Mouse (Mus musculus) frontal cortex, adult 2 months (tissue): ENCODE results near the gene Fam155a. TPM values are rescaled to one million over a fixed set of nuclear protein-coding genes. Genes with fewer than 3 reads are reported as not detected.

Experiments
- DNase-seq, 2 experiments: peaks; one replicate each; pipeline ENCODE4 v3.0.0; 2022; ENCODE audit warnings: low spot score in 1 of 2; ENCODE audit errors: extremely low spot score in 1 of 2
- polyA plus RNA-seq: library from polyadenylated mRNA; depleted of rRNA; stranded (reverse); fragments of >200 nt; gene quantifications from 2 replicates; pipeline ENCODE4 v1.2.3, GENCODE M21; 2012

Fam155a gene
- polyA plus RNA-seq, 1 experiment = 73.1 TPM

DNA sequence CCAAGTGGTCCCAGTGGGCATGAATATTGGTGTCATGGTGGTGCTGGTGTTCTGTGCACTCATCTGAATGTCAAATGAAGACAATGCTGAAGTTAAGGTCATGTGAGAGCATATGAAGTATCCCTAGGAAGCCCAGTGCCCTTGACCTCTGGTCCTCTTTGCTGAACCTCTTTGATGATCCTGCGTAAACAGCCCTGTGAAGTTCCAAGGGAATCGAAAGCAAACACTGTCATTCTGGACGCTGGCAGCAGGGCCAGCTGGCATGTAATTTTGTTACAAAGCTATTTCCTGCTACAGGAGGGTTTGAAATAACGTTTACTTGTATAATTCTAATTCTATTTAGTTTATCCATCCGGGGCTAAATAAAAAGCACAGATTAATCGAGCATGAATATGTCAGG lies 270.2 kb downstream of the Fam155a start:
- no peak for DNase-seq

DNA sequence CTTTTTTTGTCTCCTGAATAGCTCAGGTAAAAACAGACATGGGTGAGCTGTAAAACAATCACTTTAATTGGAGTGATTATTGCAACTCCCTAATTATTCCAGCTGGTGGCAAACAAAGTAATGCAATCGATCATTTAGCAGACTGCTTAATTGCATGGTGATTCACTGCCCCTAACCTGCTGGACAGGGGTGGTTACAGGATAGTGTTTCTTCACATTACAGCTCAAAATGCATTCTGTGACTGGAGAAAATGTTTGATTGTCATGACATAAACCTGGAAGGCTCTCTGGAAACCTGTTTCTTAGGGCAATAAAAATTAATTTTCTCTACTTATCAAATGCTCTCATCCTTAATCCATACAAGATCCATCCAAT lies 276.7 kb downstream of the Fam155a start:
- DNase-seq = no peak

DNA sequence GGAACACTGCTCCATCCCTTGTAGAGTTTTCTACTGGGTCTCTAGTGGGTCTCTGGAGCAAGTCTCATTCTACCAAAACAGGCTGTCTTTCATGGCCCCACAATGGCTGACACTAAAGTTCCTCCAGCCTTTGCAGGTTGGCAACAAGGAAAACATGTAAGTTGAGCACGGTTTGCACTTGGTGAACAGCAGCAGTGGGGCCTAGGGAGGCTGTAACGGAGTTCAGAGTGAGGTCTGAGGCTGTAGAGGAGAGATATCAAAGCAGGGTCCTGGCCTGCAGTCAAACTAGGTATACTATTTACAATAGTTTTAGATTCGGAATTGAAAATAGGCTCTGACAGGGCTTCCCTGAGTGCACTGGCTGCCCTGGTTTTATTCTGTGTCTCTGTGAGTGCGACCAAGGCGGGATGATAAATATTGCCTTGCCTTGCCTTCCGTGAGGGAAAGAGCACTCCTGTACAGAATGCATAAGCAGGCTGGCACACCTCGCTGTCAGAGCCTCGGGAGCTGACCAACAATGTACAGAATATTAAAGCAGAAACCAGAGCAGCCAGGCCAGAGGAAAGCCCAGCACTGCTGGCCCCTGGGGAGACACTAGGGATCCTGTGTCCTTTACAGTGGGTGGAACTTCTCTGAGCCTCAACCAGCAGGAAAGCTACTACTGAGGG lies 277.3 kb downstream of the Fam155a start:
- DNase-seq = no peak

DNA sequence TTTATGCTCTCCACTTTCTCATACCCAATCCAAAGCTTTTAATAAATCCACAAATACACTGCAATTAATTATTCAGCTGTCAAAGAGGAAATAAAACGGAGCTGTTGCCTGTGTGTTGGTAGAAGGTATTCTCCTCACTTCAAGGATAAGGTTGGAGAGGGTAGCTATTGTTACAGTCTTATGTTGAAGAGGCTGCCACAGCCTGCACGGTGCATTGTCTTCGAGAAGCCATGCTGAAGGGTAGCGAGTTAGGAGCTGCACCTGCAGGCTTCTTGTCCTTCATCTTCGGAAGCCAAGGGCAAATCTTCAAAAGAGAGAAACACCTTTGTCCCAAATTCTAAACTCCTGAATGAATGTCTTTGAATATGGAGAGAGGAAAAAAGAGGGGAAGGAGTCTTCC lies 288.4 kb downstream of the Fam155a start:
- no peak for DNase-seq

DNA sequence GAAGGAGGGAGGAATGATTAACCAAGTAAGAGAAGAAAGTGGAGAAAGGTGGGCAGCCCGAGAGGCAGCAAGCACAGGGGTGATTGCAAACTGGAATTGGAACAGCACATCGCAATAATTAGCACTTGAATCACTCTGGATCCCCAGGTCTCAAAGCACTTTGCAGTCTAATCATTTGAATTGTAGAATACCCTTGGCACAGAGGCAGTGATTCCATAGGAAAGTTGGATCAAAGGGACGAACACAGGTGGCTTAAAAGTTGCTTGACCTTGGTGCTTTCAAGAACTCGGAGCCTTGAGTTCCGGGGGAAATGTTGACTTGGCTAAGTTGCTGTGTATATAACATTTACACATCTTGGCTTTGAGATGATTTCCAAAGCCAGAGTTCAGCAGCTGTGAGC lies 299.7 kb downstream of the Fam155a start:
- DNase-seq = no peak

DNA sequence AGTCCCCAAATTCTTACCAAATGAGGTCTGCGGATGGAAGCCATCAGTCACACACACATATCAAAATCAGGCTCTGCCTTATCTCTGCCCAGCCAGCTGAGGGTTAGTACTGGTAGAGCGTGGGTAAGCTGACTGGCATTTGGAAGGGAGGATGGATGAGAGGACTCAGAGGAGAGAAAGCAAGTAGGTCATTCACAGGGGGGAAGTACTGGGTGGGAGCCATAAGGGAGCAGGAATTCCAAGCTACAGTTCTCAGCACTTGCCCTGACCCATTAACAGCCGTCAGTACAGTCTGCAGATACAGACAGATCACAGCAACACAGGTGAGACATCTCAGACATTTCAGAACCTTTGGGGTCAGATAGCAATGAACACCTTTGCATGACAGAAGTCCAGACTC lies 300.8 kb downstream of the Fam155a start:
- DNase-seq = no peak

DNA sequence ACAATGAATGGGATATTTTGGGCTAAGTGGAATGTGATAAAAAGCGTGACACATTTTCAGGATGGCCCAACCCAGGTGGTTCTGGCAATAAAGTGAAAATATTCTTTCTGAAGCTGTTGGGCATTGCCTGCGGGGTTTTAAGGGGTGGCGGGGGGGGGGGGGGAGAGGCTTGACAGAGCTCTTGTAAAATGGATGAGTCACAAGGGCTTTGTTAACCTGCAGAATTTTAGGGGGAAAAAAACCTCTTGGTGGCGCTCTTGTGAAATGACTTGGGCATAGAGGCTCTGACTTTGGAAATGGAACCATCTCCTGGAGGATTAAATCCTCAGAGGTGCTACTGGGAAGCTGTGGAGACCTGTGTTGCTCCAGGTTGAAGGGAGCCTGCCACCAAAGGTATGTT lies 309.9 kb downstream of the Fam155a start:
- no peak for DNase-seq

DNA sequence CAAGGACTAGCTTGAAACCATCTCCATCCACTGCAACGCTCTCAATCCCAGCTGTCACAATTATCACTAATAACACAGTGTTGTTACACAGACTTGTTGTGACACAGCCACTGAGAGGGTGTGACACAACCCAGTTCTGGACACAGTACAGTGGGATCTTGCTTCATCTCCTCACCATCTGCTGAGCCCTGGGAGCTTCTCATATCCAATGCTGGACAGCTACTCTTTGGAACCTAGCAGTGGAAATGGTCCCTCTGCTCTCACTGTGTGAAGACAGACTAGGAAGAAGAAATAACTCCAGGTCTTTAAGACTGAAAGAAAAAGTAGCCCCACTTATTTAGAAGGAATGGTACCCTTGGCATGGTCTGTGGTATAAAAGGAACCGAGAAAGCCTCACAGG lies 310.3 kb downstream of the Fam155a start:
- no peak for DNase-seq

DNA sequence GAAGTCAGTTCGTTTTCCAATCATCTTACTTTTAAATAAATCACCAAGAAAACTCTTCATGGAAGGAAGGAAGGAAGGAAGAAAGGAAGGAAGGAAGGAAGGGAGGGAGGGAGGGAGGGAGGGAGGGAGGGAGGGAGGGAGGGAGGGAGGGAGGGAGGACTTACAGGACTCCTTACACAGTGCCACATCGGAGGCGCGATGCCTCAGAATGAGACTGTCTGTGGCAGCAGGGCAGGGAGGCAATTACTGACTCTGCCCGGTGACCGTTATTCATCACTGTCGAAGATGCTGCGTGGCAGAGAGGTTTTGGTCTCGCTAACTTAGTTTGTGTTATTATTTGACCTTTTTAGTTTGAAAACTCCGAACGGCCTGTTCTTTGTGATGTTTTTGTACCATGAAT lies 312.3 kb downstream of the Fam155a start:
- DNase-seq = no peak

DNA sequence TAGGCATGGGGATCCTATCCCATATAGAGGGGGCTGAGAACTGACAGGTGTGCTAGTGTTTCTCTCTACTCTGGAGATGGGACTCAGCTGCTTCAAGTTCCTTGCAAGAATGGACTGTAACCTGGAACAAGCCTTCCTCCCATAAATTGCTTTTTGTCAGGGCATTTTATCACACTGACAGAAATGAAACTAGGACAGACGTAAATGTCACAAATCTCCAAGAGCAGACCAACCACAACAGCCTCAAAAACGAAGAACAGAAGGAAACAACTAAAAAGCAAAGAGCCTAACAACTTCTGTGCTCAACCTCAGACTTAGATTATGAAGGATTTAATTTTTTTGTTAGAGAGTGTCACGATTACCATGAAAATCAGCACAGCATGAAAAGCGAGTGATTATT lies 315.8 kb downstream of the Fam155a start:
- no peak for DNase-seq

DNA sequence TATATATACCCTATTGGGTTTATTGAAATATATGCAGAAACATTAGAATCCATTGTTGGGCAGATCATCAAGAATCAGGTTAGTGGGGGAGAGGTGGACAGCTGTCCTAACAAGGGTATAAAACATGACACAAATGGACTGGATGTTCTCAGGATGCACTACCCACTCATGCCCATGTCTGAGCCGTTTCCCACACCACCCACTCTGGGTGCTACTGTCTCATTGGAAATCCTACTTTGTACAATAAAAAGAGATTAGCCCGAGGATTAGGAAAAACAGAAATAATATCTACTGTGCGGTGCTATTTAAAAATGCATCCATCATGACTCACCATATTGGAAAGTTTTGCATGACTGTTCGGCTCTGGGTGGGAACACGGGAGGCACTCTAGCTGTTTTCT lies 317.2 kb downstream of the Fam155a start:
- peak in 1 of 2 experiments; percentile 24 for DNase-seq

DNA sequence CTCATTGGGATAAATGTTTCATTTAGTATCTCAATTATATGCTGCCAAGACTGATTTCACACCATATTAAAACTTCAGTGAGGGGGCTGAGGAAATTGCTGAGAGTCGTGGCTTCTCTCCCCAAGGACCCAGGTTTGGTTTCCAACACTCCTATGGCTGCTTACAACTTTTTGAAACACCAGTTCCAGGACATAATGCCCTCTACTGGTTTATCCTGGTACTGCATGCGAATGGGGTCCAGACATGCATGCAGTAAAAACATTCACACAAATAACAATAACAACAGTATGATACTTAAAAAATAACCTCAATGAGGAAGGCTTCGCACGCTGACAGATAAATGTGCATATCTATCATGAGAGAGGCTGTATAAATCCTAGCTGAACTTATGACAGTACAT lies 319.4 kb downstream of the Fam155a start:
- DNase-seq = no peak

DNA sequence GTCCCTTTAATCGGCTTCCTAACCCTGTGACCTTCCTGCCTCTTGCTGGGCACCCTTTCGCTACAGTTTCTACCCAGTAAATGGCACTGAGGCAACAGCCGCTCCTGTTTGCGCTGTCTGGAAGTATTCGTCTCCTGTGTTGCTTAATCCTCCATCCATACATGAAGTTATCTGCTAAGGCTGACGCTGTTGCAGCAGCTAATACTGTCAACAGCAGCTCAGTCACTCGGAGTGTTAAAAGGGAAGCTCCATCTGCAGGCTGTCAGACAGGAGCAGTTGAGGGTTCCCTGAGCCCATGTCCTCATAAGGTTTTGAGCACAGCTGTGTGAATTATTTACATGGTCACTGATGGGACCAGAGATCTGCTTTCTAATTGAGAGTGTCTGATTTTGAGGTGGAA lies 322.3 kb downstream of the Fam155a start:
- no peak for DNase-seq

DNA sequence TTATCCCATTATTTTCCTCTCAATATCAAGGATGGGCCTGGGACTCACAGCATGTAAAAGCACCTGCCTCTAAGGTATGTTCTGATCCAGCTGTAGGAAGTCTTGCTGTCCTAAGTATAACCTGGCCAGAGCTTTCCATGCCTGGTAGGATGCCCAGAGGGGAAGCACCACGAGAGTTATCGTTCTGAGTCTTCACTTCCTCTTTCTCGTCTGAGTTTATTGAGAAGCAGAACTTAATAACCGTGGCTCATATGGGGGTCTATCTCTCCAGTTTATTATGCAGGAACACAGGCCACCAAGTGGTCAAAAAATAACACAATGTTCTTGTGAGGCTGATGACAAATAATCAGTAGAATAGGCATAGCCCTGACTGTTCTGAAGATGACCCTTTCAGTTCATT lies 333.1 kb downstream of the Fam155a start:
- no peak for DNase-seq

DNA sequence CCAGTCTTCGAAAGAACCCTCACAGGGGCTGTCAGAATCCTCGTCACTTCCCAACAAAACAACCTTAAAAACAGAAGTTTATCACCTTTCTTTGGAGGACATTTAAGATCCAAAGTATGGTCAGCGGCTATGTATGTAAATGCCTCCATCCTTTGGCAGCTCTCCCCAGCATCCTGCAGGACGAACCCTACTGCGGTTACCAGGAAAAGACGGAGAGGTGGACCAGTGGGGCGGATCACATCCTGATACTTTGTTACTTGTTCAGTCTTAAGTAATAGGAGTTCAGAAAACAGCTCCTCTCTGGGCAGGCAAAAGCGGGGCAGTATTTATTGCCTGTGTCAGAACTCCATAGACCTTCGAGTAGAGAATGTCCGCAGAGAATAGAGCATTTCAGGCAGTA lies 335.5 kb downstream of the Fam155a start:
- peak in 1 of 2 experiments; percentile 15 for DNase-seq

DNA sequence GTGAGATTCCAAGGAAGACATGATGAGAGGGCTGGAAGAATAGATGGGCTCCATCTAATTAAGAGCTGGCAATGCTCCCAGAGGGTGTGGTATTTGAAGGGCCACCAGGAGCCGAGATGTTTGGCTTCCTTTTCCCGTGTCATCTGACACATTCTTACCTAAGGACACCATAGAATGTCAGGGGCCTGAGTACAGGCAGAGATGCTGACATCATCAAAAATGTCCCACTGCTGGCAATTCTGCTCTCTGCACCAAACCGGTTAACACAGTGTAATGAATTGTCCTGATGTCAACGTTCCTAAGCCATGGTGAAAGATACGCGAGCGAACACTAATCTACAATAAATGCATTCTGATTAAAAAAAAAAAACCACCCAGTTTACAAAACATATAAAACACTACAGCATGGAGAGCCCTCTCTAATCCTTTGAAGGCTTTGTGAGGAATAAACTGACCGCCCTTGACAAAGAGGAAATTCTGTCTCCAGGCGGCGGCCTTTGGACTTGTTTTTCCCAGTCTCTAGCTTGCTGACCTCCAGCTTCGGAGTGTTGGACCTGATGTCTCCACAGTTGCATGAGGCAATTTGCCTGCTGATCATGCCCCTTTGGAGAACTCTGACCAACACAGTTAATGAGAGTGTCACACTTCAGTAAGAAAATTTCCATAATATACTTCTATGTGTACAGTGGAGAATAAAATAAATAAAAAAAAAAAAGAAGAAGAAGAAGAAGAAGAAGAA lies 338.2 kb downstream of the Fam155a start:
- no peak for DNase-seq

DNA sequence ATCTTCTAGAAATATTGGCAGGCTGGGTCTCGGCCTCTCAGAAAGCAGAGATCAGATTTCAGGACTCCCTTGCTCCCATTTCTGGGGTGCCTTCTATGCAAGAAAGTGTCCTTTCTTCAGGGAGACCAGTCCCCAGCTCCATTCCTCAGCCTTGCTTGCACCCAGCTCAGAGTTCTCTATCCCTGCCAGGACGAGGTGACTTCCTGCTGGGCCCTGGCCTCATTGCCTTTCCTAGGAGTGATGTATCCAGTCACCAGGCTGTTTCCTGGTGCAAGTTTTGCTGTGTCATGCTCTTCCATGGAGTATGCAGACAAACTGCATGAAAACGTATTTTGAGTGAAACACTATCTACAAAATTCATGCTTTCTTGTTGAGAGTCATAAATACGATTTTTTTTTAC lies 342.1 kb downstream of the Fam155a start:
- no peak for DNase-seq

DNA sequence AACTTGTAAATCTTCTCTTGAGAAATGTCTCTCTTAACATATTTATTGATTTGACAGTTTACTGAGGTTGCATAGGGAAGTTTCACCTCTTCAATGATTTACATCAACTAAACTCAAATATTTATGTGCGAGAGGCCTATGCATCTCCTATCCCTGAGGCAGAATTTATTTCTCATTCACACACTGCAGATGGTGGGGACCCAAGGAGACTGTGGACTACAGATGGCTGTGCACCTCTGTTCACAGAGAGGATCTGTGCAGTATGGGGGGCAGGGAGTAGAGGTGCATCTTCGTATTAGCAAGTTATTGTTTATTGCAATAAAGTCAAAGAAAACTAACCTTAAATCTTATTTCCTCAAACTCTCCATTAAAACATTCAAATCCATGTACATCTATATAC lies 346.9 kb downstream of the Fam155a start:
- no peak for DNase-seq

DNA sequence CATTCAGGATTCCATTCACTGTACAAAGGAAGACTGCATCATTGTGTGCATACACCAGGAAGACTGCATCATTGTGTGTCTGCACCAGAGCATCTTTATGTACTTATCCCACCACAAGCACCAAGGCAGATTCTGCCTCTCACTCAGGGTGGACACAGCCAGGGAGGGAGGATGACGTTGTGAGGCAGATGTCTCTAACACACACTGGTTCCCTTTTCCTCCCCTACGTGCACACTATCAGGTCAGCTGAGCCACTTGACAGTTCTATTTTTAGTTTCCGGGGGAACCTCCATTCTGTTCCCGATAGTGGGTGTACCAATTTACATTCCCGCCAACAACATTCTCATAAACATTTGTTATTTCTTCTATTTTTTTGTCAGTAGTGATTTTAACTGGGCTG lies 347.4 kb downstream of the Fam155a start:
- DNase-seq = peak in 1 of 2 experiments; percentile 15

DNA sequence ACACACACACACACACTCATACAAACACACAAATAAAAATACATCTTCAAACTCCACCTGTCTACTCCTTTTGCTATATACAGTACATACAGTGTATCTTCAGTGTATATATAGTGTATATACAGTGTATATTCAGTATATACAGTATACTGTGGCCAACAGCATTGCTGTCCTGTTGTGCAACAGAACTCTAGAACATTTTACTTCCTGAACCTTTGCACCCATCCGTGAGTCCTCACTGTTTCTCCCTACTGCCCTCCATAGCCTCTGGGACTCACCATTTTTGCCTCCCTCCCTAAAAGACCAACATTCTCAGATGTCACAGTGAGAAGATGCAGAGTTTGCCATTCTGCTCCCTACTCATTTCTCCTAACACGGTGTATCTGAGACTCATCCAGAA lies 347.8 kb downstream of the Fam155a start:
- DNase-seq = no peak

DNA sequence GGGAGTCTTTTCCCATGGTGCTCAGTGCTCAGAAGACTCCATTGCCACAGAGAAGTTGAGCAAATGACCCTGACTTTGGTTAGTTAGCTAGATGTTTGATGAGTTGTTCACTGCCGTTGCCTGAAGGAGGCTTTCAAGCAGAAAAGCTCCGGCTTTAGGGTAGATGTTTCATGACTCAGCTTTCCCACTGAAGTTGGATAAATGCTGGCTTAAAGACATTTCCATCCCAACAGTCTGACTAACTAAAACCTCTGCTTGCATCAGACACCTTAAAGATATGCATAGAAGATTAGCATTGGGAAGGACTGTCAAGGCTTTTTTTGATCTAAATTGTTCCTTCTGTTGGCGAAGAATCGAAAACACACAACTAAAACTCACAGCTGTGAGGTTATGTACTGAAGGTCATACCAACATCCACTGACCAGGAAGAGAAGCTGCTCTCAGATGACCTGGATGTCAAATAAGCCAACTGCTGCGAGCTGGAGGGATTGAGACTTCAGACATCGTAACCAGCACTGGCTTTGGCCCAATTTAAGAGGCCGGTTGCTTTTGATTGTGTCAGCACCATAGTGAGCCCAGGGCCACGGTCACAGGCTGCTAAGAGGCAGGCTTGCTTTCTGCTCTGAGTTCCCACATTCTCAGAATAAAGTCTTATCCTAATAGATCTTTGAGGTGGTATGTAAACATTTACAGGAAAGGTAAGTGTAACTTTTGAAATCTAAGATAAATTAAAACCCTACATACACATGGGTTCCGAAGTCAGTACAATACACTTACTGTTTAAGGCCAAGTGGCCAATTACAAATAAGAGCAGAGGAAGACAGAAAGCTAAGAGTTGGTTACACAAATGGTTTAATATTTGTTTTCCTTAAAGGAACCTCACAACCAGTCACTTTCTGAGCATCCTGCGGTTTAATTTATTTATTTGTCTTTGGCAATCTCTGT lies 351.8 kb downstream of the Fam155a start:
- peak in 1 of 2 experiments; percentile 27 for DNase-seq
